Mouse (Mus musculus) ES-Bruce4 (cell line): Measurements from ENCODE around the gene Stra8.

Source experiments
- CTCF ChIP-seq: IDR thresholded peaks from one replicate; pipeline ENCODE4 v1.8.1; 2011; ENCODE audit warnings: low read depth, low read length
- EP300 ChIP-seq: IDR thresholded peaks from 2 replicates; pipeline ENCODE4 v1.6.1; 2011; ENCODE audit warnings: low read depth, low read length; ENCODE audit not compliant: insufficient read depth

DNA sequence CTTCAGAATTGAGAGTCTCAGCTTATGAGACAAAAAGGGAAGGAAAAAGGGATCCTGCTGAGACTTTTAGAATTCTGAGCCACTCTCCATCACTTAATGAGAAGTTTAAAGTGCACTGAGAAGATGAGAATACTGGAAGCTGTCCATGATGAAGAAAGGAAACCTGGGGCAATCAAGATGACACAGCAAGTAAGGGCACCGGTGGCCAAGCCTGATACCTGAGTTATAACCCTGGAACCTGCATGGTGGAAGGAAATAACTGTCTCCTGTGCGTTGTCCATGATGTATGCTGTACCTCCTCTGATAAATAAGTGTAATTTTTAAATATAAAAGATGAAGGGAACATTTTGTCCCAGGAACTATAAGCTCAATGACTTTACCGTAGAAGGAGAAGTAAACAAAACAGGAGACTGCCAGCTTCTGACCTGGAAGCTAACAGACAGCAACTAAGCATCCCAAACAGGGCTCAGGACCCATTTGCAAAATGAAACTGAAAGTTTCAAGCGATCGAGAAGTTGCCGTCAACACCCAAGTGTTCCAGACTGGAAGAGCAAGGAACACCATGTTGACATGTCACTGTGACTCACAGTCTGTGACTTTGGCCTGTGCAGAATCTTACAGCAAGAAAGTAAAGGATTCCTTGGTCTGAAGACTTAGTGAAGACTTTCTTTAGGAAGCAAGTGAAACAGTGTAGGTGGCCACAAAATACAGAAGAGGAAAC, 46.0 kb downstream of the Stra8 start:
- TF ChIP-seq EP300 (no peak), CTCF (no peak)
